Mouse (Mus musculus): ENCODE data around the gene Dixdc1. TPM values are rescaled to one million over a fixed set of nuclear protein-coding genes. Genes with fewer than 3 reads are reported as not detected.

The Dixdc1 gene
- polyA plus RNA-seq, 1 experiment = 10.9 TPM

- peak within 1 kb of the TSS; percentile 36 for H3K4me3 ChIP-seq (ENCODE audit: insufficient read depth, low read length)
These were observed 6.9 kb upstream of the Dixdc1 start, which contains the start of gene 2310030G06Rik for GRCm38 (mm10) chr9:50746214-50746677. Gene 2310030G06Rik, minus strand, starts transcription at chr9:50746536.

GRCm38 (mm10) chr9:50745806-50746205 lies 6.5 kb upstream of the Dixdc1 start:
- H3K4me3 ChIP-seq (ENCODE audit: insufficient read depth, low read length) = peak overlapping the region; percentile 36
- TF ChIP-seq CTCF (IDR thresholded peaks at IDR 0.05; ENCODE audit: borderline replicate concordance, insufficient read depth, low read length) (no peak), POLR2A (IDR thresholded peaks at IDR 0.05; ENCODE audit: low read depth, low read length) (no peak)
- H3K4me1 ChIP-seq (ENCODE audit: control insufficient read depth, insufficient read depth, low read length) = peaks cover 4% of the 10 kb centered on the region; the same call in 1 of the 2 replicates
- H3K27ac ChIP-seq (ENCODE audit: insufficient read depth, low read length) = no peak overlapping the region

More at GRCm38 (mm10) chr9:50746214-50746677, 6.9 kb upstream of the Dixdc1 start, which contains the start of gene 2310030G06Rik:
- TF ChIP-seq CTCF (IDR thresholded peaks at IDR 0.05; ENCODE audit: borderline replicate concordance, insufficient read depth, low read length) (no peak), POLR2A (IDR thresholded peaks at IDR 0.05; ENCODE audit: low read depth, low read length) (0 out of 2 replicates have a peak, but pooled peaks have one; percentile 29)
- peaks cover 4% of the 10 kb centered on the region; the same call in 1 of the 2 replicates for H3K4me1 ChIP-seq (ENCODE audit: control insufficient read depth, insufficient read depth, low read length)
- no peak within 1 kb of the TSS for H3K27ac ChIP-seq (ENCODE audit: insufficient read depth, low read length)

- Histone ChIP-seq H3K4me3 (ENCODE audit: insufficient read depth, low read length) (no peak overlapping the region), H3K4me1 (ENCODE audit: control insufficient read depth, insufficient read depth, low read length) (no peaks in the 10 kb centered on the region; the same call in 1 of the 2 replicates), H3K27ac (ENCODE audit: insufficient read depth, low read length) (no peak overlapping the region)
- TF ChIP-seq POLR2A (IDR thresholded peaks at IDR 0.05; ENCODE audit: low read depth, low read length) (no peak), CTCF (IDR thresholded peaks at IDR 0.05; ENCODE audit: borderline replicate concordance, insufficient read depth, low read length) (no peak)
These were observed 3.4 kb upstream of the Dixdc1 start for GRCm38 (mm10) chr9:50742744-50743143.

- no peak overlapping the region for H3K27ac ChIP-seq (ENCODE audit: insufficient read depth, low read length)
These were observed 2.9 kb upstream of the Dixdc1 start for GRCm38 (mm10) chr9:50742261-50742660.

GRCm38 (mm10) chr9:50740867-50741784 lies 1.8 kb upstream of the Dixdc1 start:
- no peak overlapping the region for H3K27ac ChIP-seq (ENCODE audit: insufficient read depth, low read length)
- no peaks in the 10 kb centered on the region; the same call in 1 of the 2 replicates for H3K4me1 ChIP-seq (ENCODE audit: control insufficient read depth, insufficient read depth, low read length)
- H3K4me3 ChIP-seq (ENCODE audit: insufficient read depth, low read length) = no peak overlapping the region
- TF ChIP-seq POLR2A (IDR thresholded peaks at IDR 0.05; ENCODE audit: low read depth, low read length) (no peak), CTCF (IDR thresholded peaks at IDR 0.05; ENCODE audit: borderline replicate concordance, insufficient read depth, low read length) (no peak)

More at GRCm38 (mm10) chr9:50742261-50742660, 2.9 kb upstream of the Dixdc1 start:
- TF ChIP-seq POLR2A (IDR thresholded peaks at IDR 0.05; ENCODE audit: low read depth, low read length) = no peak
- no peak for TF ChIP-seq CTCF (IDR thresholded peaks at IDR 0.05; ENCODE audit: borderline replicate concordance, insufficient read depth, low read length)
- no peak overlapping the region for H3K4me3 ChIP-seq (ENCODE audit: insufficient read depth, low read length)
- no peaks in the 10 kb centered on the region; the same call in 1 of the 2 replicates for H3K4me1 ChIP-seq (ENCODE audit: control insufficient read depth, insufficient read depth, low read length)

GRCm38 (mm10) chr9:50734989-50735388 lies 4.3 kb downstream of the Dixdc1 start:
- Histone ChIP-seq H3K27ac (ENCODE audit: insufficient read depth, low read length) (no peak overlapping the region), H3K4me1 (ENCODE audit: control insufficient read depth, insufficient read depth, low read length) (no peaks in the 10 kb centered on the region)
- TF ChIP-seq CTCF (IDR thresholded peaks at IDR 0.05; ENCODE audit: borderline replicate concordance, insufficient read depth, low read length) = peak; percentile 37; the same call in 1 of the 2 replicates
- no peak for TF ChIP-seq POLR2A (IDR thresholded peaks at IDR 0.05; ENCODE audit: low read depth, low read length)

GRCm38 (mm10) chr9:50732560-50732959 lies 6.8 kb downstream of the Dixdc1 start:
- H3K4me3 ChIP-seq (ENCODE audit: insufficient read depth, low read length) = no peak overlapping the region
- no peaks in the 10 kb centered on the region for H3K4me1 ChIP-seq (ENCODE audit: control insufficient read depth, insufficient read depth, low read length)
- no peak overlapping the region for H3K27ac ChIP-seq (ENCODE audit: insufficient read depth, low read length)
- no peak for TF ChIP-seq POLR2A (IDR thresholded peaks at IDR 0.05; ENCODE audit: low read depth, low read length)
- TF ChIP-seq CTCF (IDR thresholded peaks at IDR 0.05; ENCODE audit: borderline replicate concordance, insufficient read depth, low read length) = no peak

More at GRCm38 (mm10) chr9:50734989-50735388, 4.3 kb downstream of the Dixdc1 start:
- H3K4me3 ChIP-seq (ENCODE audit: insufficient read depth, low read length) = no peak overlapping the region

GRCm38 (mm10) chr9:50729600-50729999 lies 9.7 kb downstream of the Dixdc1 start:
- H3K4me3 ChIP-seq (ENCODE audit: insufficient read depth, low read length) = no peak overlapping the region
- TF ChIP-seq CTCF (IDR thresholded peaks at IDR 0.05; ENCODE audit: borderline replicate concordance, insufficient read depth, low read length) (no peak), POLR2A (IDR thresholded peaks at IDR 0.05; ENCODE audit: low read depth, low read length) (no peak)
- no peaks in the 10 kb centered on the region for H3K4me1 ChIP-seq (ENCODE audit: control insufficient read depth, insufficient read depth, low read length)
- no peak overlapping the region for H3K27ac ChIP-seq (ENCODE audit: insufficient read depth, low read length)

- TF ChIP-seq CTCF (IDR thresholded peaks at IDR 0.05; ENCODE audit: borderline replicate concordance, insufficient read depth, low read length) (no peak), POLR2A (IDR thresholded peaks at IDR 0.05; ENCODE audit: low read depth, low read length) (peak; percentile 15; the same call in 1 of the 2 replicates)
- H3K4me1 ChIP-seq (ENCODE audit: control insufficient read depth, insufficient read depth, low read length) = no peaks in the 10 kb centered on the region
- peak overlapping the region; percentile 46 for H3K4me3 ChIP-seq (ENCODE audit: insufficient read depth, low read length)
- no peak overlapping the region for H3K27ac ChIP-seq (ENCODE audit: insufficient read depth, low read length)
These were observed 11.2 kb downstream of the Dixdc1 start for GRCm38 (mm10) chr9:50727925-50728651.
